In the genomic region with DNA sequence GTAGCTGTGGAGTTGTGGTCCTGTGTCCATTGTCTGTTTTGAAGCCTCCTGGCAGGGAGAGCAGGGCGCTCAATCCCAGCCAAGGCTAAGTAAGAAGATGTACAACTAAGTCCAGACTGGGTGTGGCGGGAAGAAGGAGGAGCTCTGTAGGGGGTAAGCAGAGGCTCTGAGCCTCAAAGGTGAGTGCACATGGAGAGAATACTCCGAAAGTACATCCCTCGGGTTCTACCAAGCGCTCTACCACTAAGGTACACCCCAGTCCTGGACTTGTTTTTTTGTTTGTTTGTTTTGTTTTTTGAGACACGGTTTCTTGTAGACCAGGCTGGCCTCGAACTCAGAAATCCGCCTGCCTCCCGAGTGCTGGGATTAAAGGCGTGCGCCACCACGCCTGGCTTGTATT, we compare ENCODE assay signal across 8 mouse cellular contexts. TPM values are rescaled to one million over a fixed set of nuclear protein-coding genes. Genes with fewer than 3 reads are reported as not detected.
DNase-seq lines count a peak whose midpoint lies in the region; ATAC-seq lines count a peak whose summit lies in the region.

No protein-coding gene starts in this region.

- WGBS in heart, embryonic 14.5 days = 46% methylated on average over 12 of the region's 12 CpGs
- 54% methylated on average over 12 of the region's 12 CpGs for WGBS in hindbrain, embryonic 16.5 days
- WGBS in midbrain, embryonic 12.5 days = 46% methylated on average over 12 of the region's 12 CpGs

- no peaks in the 10 kb centered on the region for H3K36me3 ChIP-seq in heart, embryonic 14.5 days (ENCODE audit: control insufficient read depth, insufficient read depth, low read length)
- H3K36me3 ChIP-seq in hindbrain, embryonic 16.5 days (ENCODE audit: control insufficient read depth, insufficient read depth, low read length) = no peaks in the 10 kb centered on the region
- H3K36me3 ChIP-seq in midbrain, embryonic 12.5 days = peaks cover 12% of the 10 kb centered on the region; the same call in 1 of the 2 replicates

- no peak overlapping the region for H3K27ac ChIP-seq in heart, embryonic 14.5 days (replicated peaks in 1 of 2; ENCODE audit: control insufficient read depth in 1 of 2, insufficient read depth in 1 of 2, low read depth in 2 of 2, low read length in 2 of 2)
- H3K27ac ChIP-seq in brown adipose tissue, adult 24 weeks (replicated peaks; ENCODE audit: low read depth, low read length) = no peak overlapping the region
- no peak overlapping the region for H3K27ac ChIP-seq in hindbrain, embryonic 16.5 days (ENCODE audit: low read depth, low read length)
- H3K27ac ChIP-seq in midbrain, embryonic 12.5 days (replicated peaks) = no peak overlapping the region

- no peaks in the 10 kb centered on the region for H3K9me3 ChIP-seq in heart, embryonic 14.5 days (ENCODE audit: control insufficient read depth, low read length)
- no peaks in the 10 kb centered on the region for H3K9me3 ChIP-seq in hindbrain, embryonic 16.5 days (ENCODE audit: control insufficient read depth, low read length)
- H3K9me3 ChIP-seq in midbrain, embryonic 12.5 days = no peaks in the 10 kb centered on the region

- peaks cover 12% of the 10 kb centered on the region for H3K27me3 ChIP-seq in heart, embryonic 14.5 days (ENCODE audit: control insufficient read depth, insufficient read depth, low read length)
- no peaks in the 10 kb centered on the region for H3K27me3 ChIP-seq in hindbrain, embryonic 16.5 days (replicated peaks; ENCODE audit: control insufficient read depth, insufficient read depth, low read length)
- peaks cover 6% of the 10 kb centered on the region; the same call in 1 of the 2 replicates for H3K27me3 ChIP-seq in midbrain, embryonic 12.5 days

- ATAC-seq in heart, embryonic 14.5 days (ENCODE audit: insufficient number of reproducible peaks, insufficient read depth, low FRiP score, low read depth) = no peak
- 0 out of 2 replicates have a peak, but pooled peaks have one; percentile 34 for ATAC-seq in hindbrain, embryonic 16.5 days
- ATAC-seq in midbrain, embryonic 12.5 days (ENCODE audit: low FRiP score, low read depth) = no peak; the same call in 1 of the 2 replicates
- ATAC-seq in frontal cortex, adult (ENCODE audit: low TSS enrichment) = no peak

- peak overlapping the region; percentile 43 to 49 for H3K4me3 ChIP-seq in heart, embryonic 14.5 days (ENCODE audit: control insufficient read depth in 1 of 2, insufficient read depth in 1 of 2, low read depth in 1 of 2, low read length in 2 of 2)
- peak overlapping the region; percentile 52 for H3K4me3 ChIP-seq in brown adipose tissue, adult 24 weeks (ENCODE audit: insufficient read depth, low read depth, low read length)
- peak overlapping the region; percentile 47 for H3K4me3 ChIP-seq in hindbrain, embryonic 16.5 days (ENCODE audit: low read length)
- H3K4me3 ChIP-seq in midbrain, embryonic 12.5 days = peak overlapping the region; percentile 45

- H3K4me1 ChIP-seq in heart, embryonic 14.5 days (ENCODE audit: control insufficient read depth in 2 of 2, insufficient read depth in 2 of 2, low read length in 2 of 2) = peaks cover 7 to 9% of the 10 kb centered on the region in 2 experiments; a peak in 2 of 4 replicates
- peaks cover 2% of the 10 kb centered on the region; the same call in 1 of the 2 replicates for H3K4me1 ChIP-seq in brown adipose tissue, adult 24 weeks (ENCODE audit: control insufficient read depth, insufficient read depth, insufficient read length, low read length)
- H3K4me1 ChIP-seq in hindbrain, embryonic 16.5 days (ENCODE audit: control insufficient read depth, insufficient read depth, low read depth, low read length) = peaks cover 6% of the 10 kb centered on the region
- H3K4me1 ChIP-seq in midbrain, embryonic 12.5 days = peaks cover 13% of the 10 kb centered on the region

- intact Hi-C loops in heart, postnatal 25 days (cut with DNase I) = no loop called here
- intact Hi-C loops in left cerebral cortex, postnatal 36 days (cut with DNase I) = no loop called here

- H3K9ac ChIP-seq in heart, embryonic 14.5 days (ENCODE audit: low read length) = peak overlapping the region; percentile 70; the same call in 1 of the 2 replicates
- H3K9ac ChIP-seq in hindbrain, embryonic 16.5 days (ENCODE audit: low read depth, low read length) = no peak overlapping the region; the same call in 1 of the 2 replicates
- no peak overlapping the region for H3K9ac ChIP-seq in midbrain, embryonic 12.5 days (replicated peaks)

- H3K4me2 ChIP-seq in heart, embryonic 14.5 days (ENCODE audit: low read length) = peak overlapping the region; percentile 90
- H3K4me2 ChIP-seq in hindbrain, embryonic 16.5 days (ENCODE audit: low read length) = peak overlapping the region; percentile 82
- H3K4me2 ChIP-seq in midbrain, embryonic 12.5 days (replicated peaks) = peak overlapping the region; percentile 70

- no peak for DNase-seq in heart, postnatal 25 days (ENCODE audit: low spot score)
- DNase-seq in spleen, postnatal 4 days (ENCODE audit: low spot score in 2 of 2) = no peak
- DNase-seq in left cerebral cortex, postnatal 36 days (ENCODE audit: low spot score in 2 of 2) = no peak

RNA-seq across cellular contexts. Expression of a gene that starts 10.7 kb away (rescaled TPM):
- 2.1 and 3.0 TPM in 2 replicates for polyA plus RNA-seq in heart, embryonic 14.5 days (2014; fragmentation: Nextera tagmentation; extraction: Ambion mirVana)
- total RNA-seq in heart, postnatal 25 days (2021) = 1 to 10 TPM; 1.1 to 1.9 TPM
- 1.9 TPM in 1 of 2 replicates, not detected in the other for polyA plus RNA-seq in brown adipose tissue, adult 24 weeks (2012; ENCODE audit: insufficient read depth, insufficient read length, missing spikeins)
- polyA plus RNA-seq in hindbrain, embryonic 16.5 days (2015; fragmentation: Nextera tagmentation; extraction: Ambion mirVana) = 24.1 and 25.5 TPM in 2 replicates
- 9.5 and 10.7 TPM in 2 replicates for polyA plus RNA-seq in midbrain, embryonic 12.5 days (2016; fragmentation: Nextera tagmentation; extraction: Ambion mirVana)
- 10 to 100 TPM; 19.8 to 20.8 TPM for total RNA-seq in left cerebral cortex, postnatal 36 days (2021)

RNA-seq across cellular contexts. Expression of a gene that starts 22.2 kb away (rescaled TPM):
- 7.1 and 7.2 TPM in 2 replicates for polyA plus RNA-seq in heart, embryonic 14.5 days (2014; fragmentation: Nextera tagmentation; extraction: Ambion mirVana)
- total RNA-seq in heart, postnatal 25 days (2021) = 10 to 100 TPM in 1 of 2 experiments, 1 to 10 TPM in 1; 8.6 to 10.4 TPM
- polyA plus RNA-seq in brown adipose tissue, adult 24 weeks (2012; ENCODE audit: insufficient read depth, insufficient read length, missing spikeins) = 2.1 and 4.5 TPM in 2 replicates
- 13.9 and 15.3 TPM in 2 replicates for polyA plus RNA-seq in hindbrain, embryonic 16.5 days (2015; fragmentation: Nextera tagmentation; extraction: Ambion mirVana)
- 19.0 and 21.2 TPM in 2 replicates for polyA plus RNA-seq in midbrain, embryonic 12.5 days (2016; fragmentation: Nextera tagmentation; extraction: Ambion mirVana)
- 10 to 100 TPM; 16.6 to 19.5 TPM for total RNA-seq in left cerebral cortex, postnatal 36 days (2021)
